Mouse (Mus musculus) G1E (cell line): ENCODE results near the gene Gm11034.

ENCODE experiments used
- CTCF ChIP-seq: IDR thresholded peaks from 2 replicates; pipeline ENCODE4 v1.5.1; 2012; ENCODE audit warnings: low read depth, low read length, inconsistent platforms, mixed read lengths
- GATA1 ChIP-seq: IDR thresholded peaks from 2 replicates; pipeline ENCODE4 v1.6.1; 2012; ENCODE audit warnings: borderline replicate concordance, low read length, inconsistent platforms, mixed read lengths

GRCm38 (mm10) chr8:72208582-72208981, 4.9 kb downstream of the Gm11034 start:
- TF ChIP-seq GATA1 (no peak), CTCF (no peak)
